Mouse (Mus musculus): ENCODE measurements at regions not wholly inside any gene's neighbourhood (a gene's known extent, or its start where the extent isn't known, plus 50 kb on each side); places are given as distances from the start of the nearest gene placed in this dataset.

- Histone ChIP-seq H3K27me3 (ENCODE audit: insufficient read depth, low read length) (no peaks in the 10 kb centered on the region), H3K9ac (replicated peaks; ENCODE audit: low read length) (no peak overlapping the region), H3K4me2 (ENCODE audit: low read depth, low read length) (0 out of 2 replicates have a peak overlapping the region, but pooled peaks have one; percentile 3), H3K4me1 (ENCODE audit: insufficient read depth, low read length) (peaks cover 3% of the 10 kb centered on the region; the same call in 1 of the 2 replicates), H3K27ac (peak overlapping the region; percentile 27; the same call in 1 of the 2 replicates), H3K9me3 (ENCODE audit: low read length) (no peaks in the 10 kb centered on the region), H3K4me3 (ENCODE audit: low read length) (no peak overlapping the region), H3K36me3 (ENCODE audit: insufficient read depth, low read length) (no peaks in the 10 kb centered on the region)
- 39% methylated on average over 3 of the region's 3 CpGs for WGBS
- ATAC-seq, result peak; percentile 86
- peak; percentile 93 for DNase-seq (ENCODE audit: low spot score)
- TF ChIP-seq CTCF (IDR thresholded peaks at IDR 0.05; ENCODE audit: low read depth), result no peak; the same call in 1 of the 2 replicates
Measured at GRCm38 (mm10) chr13:28532278-28532677, 274.9 kb downstream of the Gm11361 start.

GRCm38 (mm10) chr13:28531534-28531999 is 274.2 kb downstream of the Gm11361 start:
- Histone ChIP-seq H3K27ac (peak overlapping the region; percentile 27; the same call in 1 of the 2 replicates), H3K9ac (replicated peaks; ENCODE audit: low read length) (no peak overlapping the region), H3K4me1 (ENCODE audit: insufficient read depth, low read length) (peaks cover 3% of the 10 kb centered on the region; the same call in 1 of the 2 replicates), H3K9me3 (ENCODE audit: low read length) (no peaks in the 10 kb centered on the region), H3K36me3 (ENCODE audit: insufficient read depth, low read length) (no peaks in the 10 kb centered on the region), H3K4me3 (ENCODE audit: low read length) (no peak overlapping the region), H3K4me2 (ENCODE audit: low read depth, low read length) (no peak overlapping the region), H3K27me3 (ENCODE audit: insufficient read depth, low read length) (no peaks in the 10 kb centered on the region)
- TF ChIP-seq CTCF (IDR thresholded peaks at IDR 0.05; ENCODE audit: low read depth), result no peak
- ATAC-seq, result peak; percentile 29; the same call in 1 of the 2 replicates
- no peak for DNase-seq (ENCODE audit: low spot score)
- WGBS, result 63% methylated on average over 5 of the region's 5 CpGs

- no peaks in the 10 kb centered on the region for H3K27me3 ChIP-seq (ENCODE audit: insufficient read depth, low read length)
- H3K36me3 ChIP-seq (ENCODE audit: insufficient read depth, low read length), result no peaks in the 10 kb centered on the region
- H3K27ac ChIP-seq, result no peak overlapping the region
- no peaks in the 10 kb centered on the region for H3K9me3 ChIP-seq (ENCODE audit: low read length)
- DNase-seq (ENCODE audit: low spot score) (no peak), ATAC-seq (no peak)
- H3K9ac ChIP-seq (replicated peaks; ENCODE audit: low read length), result no peak overlapping the region
- no peak overlapping the region for H3K4me2 ChIP-seq (ENCODE audit: low read depth, low read length)
- H3K4me1 ChIP-seq (ENCODE audit: insufficient read depth, low read length), result peaks cover 3% of the 10 kb centered on the region; the same call in 1 of the 2 replicates
- TF ChIP-seq CTCF (IDR thresholded peaks at IDR 0.05; ENCODE audit: low read depth), result no peak
- no peak overlapping the region for H3K4me3 ChIP-seq (ENCODE audit: low read length)
- 84% methylated on average over 3 of the region's 3 CpGs for WGBS
Measured at GRCm38 (mm10) chr13:28530947-28531346, 273.6 kb downstream of the Gm11361 start.

GRCm38 (mm10) chr13:28528898-28529511 is 271.7 kb downstream of the Gm11361 start:
- ATAC-seq, result no peak
- H3K4me3 ChIP-seq (ENCODE audit: low read length), result no peak overlapping the region
- H3K4me2 ChIP-seq (ENCODE audit: low read depth, low read length), result no peak overlapping the region
- H3K9me3 ChIP-seq (ENCODE audit: low read length), result no peaks in the 10 kb centered on the region
- H3K27me3 ChIP-seq (ENCODE audit: insufficient read depth, low read length), result no peaks in the 10 kb centered on the region
- H3K36me3 ChIP-seq (ENCODE audit: insufficient read depth, low read length), result no peaks in the 10 kb centered on the region
- peaks cover 3% of the 10 kb centered on the region; the same call in 1 of the 2 replicates for H3K4me1 ChIP-seq (ENCODE audit: insufficient read depth, low read length)
- H3K9ac ChIP-seq (replicated peaks; ENCODE audit: low read length), result no peak overlapping the region
- DNase-seq (ENCODE audit: low spot score), result no peak
- TF ChIP-seq CTCF (IDR thresholded peaks at IDR 0.05; ENCODE audit: low read depth), result no peak
- WGBS, result 58% methylated on average over 4 of the region's 4 CpGs
- no peak overlapping the region for H3K27ac ChIP-seq

- 0 out of 2 replicates have a peak, but pooled peaks have one; percentile 6 for TF ChIP-seq CTCF (IDR thresholded peaks at IDR 0.05; ENCODE audit: low read depth)
- ATAC-seq, result no peak
Measured at GRCm38 (mm10) chr13:28526299-28526698, 269.0 kb downstream of the Gm11361 start.

GRCm38 (mm10) chr13:28524411-28524810 is 267.1 kb downstream of the Gm11361 start:
- Histone ChIP-seq H3K4me3 (ENCODE audit: low read length) (no peak overlapping the region), H3K27ac (no peak overlapping the region), H3K4me2 (ENCODE audit: low read depth, low read length) (no peak overlapping the region), H3K4me1 (ENCODE audit: insufficient read depth, low read length) (no peaks in the 10 kb centered on the region), H3K9ac (replicated peaks; ENCODE audit: low read length) (no peak overlapping the region), H3K36me3 (ENCODE audit: insufficient read depth, low read length) (no peaks in the 10 kb centered on the region), H3K9me3 (ENCODE audit: low read length) (no peaks in the 10 kb centered on the region), H3K27me3 (ENCODE audit: insufficient read depth, low read length) (no peaks in the 10 kb centered on the region)
- ATAC-seq (no peak), DNase-seq (ENCODE audit: low spot score) (no peak)
- WGBS, result 91% methylated on average over 3 of the region's 3 CpGs
- TF ChIP-seq CTCF (IDR thresholded peaks at IDR 0.05; ENCODE audit: low read depth), result no peak

More at GRCm38 (mm10) chr13:28526299-28526698, 269.0 kb downstream of the Gm11361 start:
- H3K36me3 ChIP-seq (ENCODE audit: insufficient read depth, low read length), result no peaks in the 10 kb centered on the region
- H3K9me3 ChIP-seq (ENCODE audit: low read length), result no peaks in the 10 kb centered on the region
- no peaks in the 10 kb centered on the region for H3K4me1 ChIP-seq (ENCODE audit: insufficient read depth, low read length)
- H3K4me3 ChIP-seq (ENCODE audit: low read length), result no peak overlapping the region
- no peak for DNase-seq (ENCODE audit: low spot score)
- no peak overlapping the region for H3K4me2 ChIP-seq (ENCODE audit: low read depth, low read length)
- 95% methylated on average over 1 of the region's 1 CpGs for WGBS
- H3K27ac ChIP-seq, result no peak overlapping the region
- H3K9ac ChIP-seq (replicated peaks; ENCODE audit: low read length), result no peak overlapping the region
- H3K27me3 ChIP-seq (ENCODE audit: insufficient read depth, low read length), result no peaks in the 10 kb centered on the region

- no peaks in the 10 kb centered on the region for H3K27me3 ChIP-seq (ENCODE audit: insufficient read depth, low read length)
- TF ChIP-seq CTCF (IDR thresholded peaks at IDR 0.05; ENCODE audit: low read depth), result no peak
- WGBS, result 42% methylated on average over 1 of the region's 1 CpGs
- no peak for ATAC-seq
- H3K36me3 ChIP-seq (ENCODE audit: insufficient read depth, low read length), result no peaks in the 10 kb centered on the region
- DNase-seq (ENCODE audit: low spot score), result no peak
- no peak overlapping the region for H3K27ac ChIP-seq
- H3K4me2 ChIP-seq (ENCODE audit: low read depth, low read length), result no peak overlapping the region
- H3K9ac ChIP-seq (replicated peaks; ENCODE audit: low read length), result no peak overlapping the region
- H3K4me3 ChIP-seq (ENCODE audit: low read length), result no peak overlapping the region
- no peaks in the 10 kb centered on the region for H3K9me3 ChIP-seq (ENCODE audit: low read length)
- H3K4me1 ChIP-seq (ENCODE audit: insufficient read depth, low read length), result no peaks in the 10 kb centered on the region
Measured at GRCm38 (mm10) chr13:28520127-28520482, 262.8 kb downstream of the Gm11361 start.

Measured in hindbrain, postnatal 0 days (tissue).